Mouse (Mus musculus) hindbrain, embryonic 14.5 days (tissue): Measurements from ENCODE around the gene Krt8. TPM values are rescaled to one million over a fixed set of nuclear protein-coding genes. Genes with fewer than 3 reads are reported as not detected.

Source experiments
- ATAC-seq: fragments of 200-750 bp; cut with Nextera tagmentation; 2 replicates; pipeline ENCODE4 v1.8.0; 2017; ENCODE audit warnings: moderate number of reproducible peaks, mild to moderate bottlenecking, moderate TSS enrichment, moderate library complexity; ENCODE audit not compliant: low FRiP score
- DNase-seq: peaks from one replicate; pipeline ENCODE4 v3.0.0-alpha.2; 2015; ENCODE audit warnings: low spot score
- H3K27ac ChIP-seq: fragments of 300-500 bp; sonication (generic); 2 replicates; pipeline ENCODE4 v1.5.1; 2014; ENCODE audit warnings: mild to moderate bottlenecking, moderate library complexity
- H3K27me3 ChIP-seq: fragments of 300-500 bp; sonication (generic); 2 replicates; pipeline ENCODE4 v1.6.1; 2014; ENCODE audit warnings: mild to moderate bottlenecking, low read length, mixed read lengths; ENCODE audit not compliant: control insufficient read depth, insufficient read depth
- H3K36me3 ChIP-seq: fragments of 300-500 bp; sonication (generic); replicated peaks from 2 replicates; pipeline ENCODE4 v1.6.1; 2014; ENCODE audit not compliant: control insufficient read depth, insufficient read depth
- H3K4me1 ChIP-seq: fragments of 300-500 bp; sonication (generic); replicated peaks from 2 replicates; pipeline ENCODE4 v1.6.1; 2014; ENCODE audit warnings: antibody characterized with exemption, low read length, mixed read lengths; ENCODE audit not compliant: control insufficient read depth, insufficient read depth
- H3K4me2 ChIP-seq: fragments of 300-500 bp; sonication (generic); replicated peaks from 2 replicates; pipeline ENCODE4 v1.6.1; 2014; ENCODE audit warnings: mild to moderate bottlenecking, moderate library complexity
- H3K4me3 ChIP-seq: fragments of 300-500 bp; sonication (generic); replicated peaks from 2 replicates; pipeline ENCODE4 v1.5.1; 2014; ENCODE audit warnings: mild to moderate bottlenecking, low read length
- H3K9ac ChIP-seq: fragments of 300-500 bp; sonication (generic); 2 replicates; pipeline ENCODE4 v1.6.1; 2014
- H3K9me3 ChIP-seq: fragments of 300-500 bp; sonication (generic); 2 replicates; pipeline ENCODE4 v1.6.1; 2016; ENCODE audit warnings: low read length; ENCODE audit not compliant: control insufficient read depth
- WGBS: fragments of 180-500 bp; shearing (Covaris S2); extraction: QIAGEN DNeasy Blood & Tissue Kit; methylation state at CpG from one replicate; pipeline ENCODE4 v1.1.7; 2014; 5-methylcytosine and 5-hydroxymethylcytosine counted together
- polyA plus RNA-seq: library from polyadenylated mRNA; unstranded; fragments of >200 nt; fragmentation: Nextera tagmentation; extraction: Ambion mirVana; gene quantifications from 2 replicates; pipeline ENCODE4 v1.2.1, GENCODE M21; 2014

Krt8 gene
- polyA plus RNA-seq, 1 experiment from 2014 or later = 6.8 TPM

DNA sequence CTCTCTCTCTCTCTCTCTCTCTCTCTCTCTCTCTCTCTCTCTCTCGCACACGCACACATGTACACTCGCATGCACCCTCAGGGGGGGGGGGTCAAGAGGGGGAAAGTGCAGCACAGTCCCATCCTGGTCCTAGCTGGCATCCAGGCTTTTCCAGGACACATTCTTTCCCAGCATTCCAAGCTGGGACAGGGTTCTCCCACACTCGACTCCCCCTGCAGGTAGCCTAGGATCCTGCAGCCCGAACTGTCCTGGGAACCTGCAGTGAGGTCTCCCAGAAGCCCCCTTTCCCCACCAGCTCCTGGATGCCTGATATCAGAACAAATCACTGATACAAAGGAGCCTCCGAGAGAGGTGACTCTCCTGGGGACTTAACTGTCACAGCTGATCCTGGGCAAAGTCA lies 33.7 kb downstream of the Krt8 start:
- no peak overlapping the region for H3K27ac ChIP-seq
- no peak overlapping the region for H3K4me3 ChIP-seq
- H3K4me1 ChIP-seq = no peaks in the 10 kb centered on the region
- H3K4me2 ChIP-seq = no peak overlapping the region
- WGBS = 8% methylated on average over 3 of the region's 6 CpGs
- no peaks in the 10 kb centered on the region for H3K36me3 ChIP-seq
- no peak for ATAC-seq
- H3K9me3 ChIP-seq = no peaks in the 10 kb centered on the region
- H3K9ac ChIP-seq = no peak overlapping the region
- no peaks in the 10 kb centered on the region for H3K27me3 ChIP-seq
- DNase-seq = peak; percentile 69

DNA sequence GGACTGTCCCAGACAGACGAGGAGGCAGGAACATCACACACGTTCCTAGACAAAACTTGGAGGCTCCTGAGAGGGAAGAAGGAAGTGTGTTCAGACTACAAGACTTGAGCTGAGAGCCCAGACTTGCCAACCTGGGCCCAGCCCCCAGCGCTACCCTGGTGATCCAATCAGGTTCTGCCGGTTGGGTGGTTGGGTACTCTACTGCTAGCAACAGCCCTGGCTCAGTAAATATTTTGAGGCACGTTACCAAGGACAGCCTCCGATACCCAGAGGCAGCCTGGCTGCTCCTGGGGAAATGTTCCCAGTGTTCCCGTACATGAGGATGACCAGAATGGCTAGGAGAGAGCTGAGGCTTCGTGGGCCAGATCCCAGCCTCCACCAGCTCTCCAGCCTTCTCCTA lies 37.5 kb downstream of the Krt8 start:
- 82% methylated on average over 8 of the region's 8 CpGs for WGBS
- H3K4me1 ChIP-seq = no peaks in the 10 kb centered on the region
- no peak overlapping the region for H3K27ac ChIP-seq
- no peak overlapping the region for H3K4me2 ChIP-seq
- DNase-seq (no peak), ATAC-seq (no peak)
- no peak overlapping the region for H3K9ac ChIP-seq
- H3K9me3 ChIP-seq = no peaks in the 10 kb centered on the region
- H3K27me3 ChIP-seq = no peaks in the 10 kb centered on the region
- no peaks in the 10 kb centered on the region for H3K36me3 ChIP-seq
- H3K4me3 ChIP-seq = no peak overlapping the region

DNA sequence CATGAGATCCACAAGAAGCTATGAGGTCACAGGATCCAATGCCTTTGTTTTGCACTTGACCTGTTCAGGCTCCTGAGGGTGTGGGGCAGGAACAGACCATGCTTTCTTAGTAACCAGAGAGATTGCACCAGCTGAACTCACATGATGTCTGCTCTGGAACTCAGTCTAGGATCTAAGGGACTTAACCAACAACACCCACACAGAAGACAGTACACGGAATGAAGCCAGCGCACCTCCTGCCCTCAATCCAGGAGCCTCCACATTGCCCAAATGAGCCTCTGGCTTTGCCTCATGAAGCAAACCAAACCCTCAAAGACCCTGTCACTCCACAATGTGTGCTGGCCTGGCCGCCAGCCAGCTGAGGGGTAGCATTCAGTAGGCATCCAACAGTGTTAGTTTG lies 45.4 kb downstream of the Krt8 start:
- Histone ChIP-seq H3K4me2 (no peak overlapping the region), H3K4me1 (no peaks in the 10 kb centered on the region), H3K9ac (no peak overlapping the region), H3K9me3 (no peaks in the 10 kb centered on the region), H3K4me3 (no peak overlapping the region), H3K27me3 (no peaks in the 10 kb centered on the region), H3K27ac (no peak overlapping the region), H3K36me3 (no peaks in the 10 kb centered on the region)
- 88% methylated on average over 3 of the region's 3 CpGs for WGBS
- ATAC-seq (no peak), DNase-seq (no peak)

DNA sequence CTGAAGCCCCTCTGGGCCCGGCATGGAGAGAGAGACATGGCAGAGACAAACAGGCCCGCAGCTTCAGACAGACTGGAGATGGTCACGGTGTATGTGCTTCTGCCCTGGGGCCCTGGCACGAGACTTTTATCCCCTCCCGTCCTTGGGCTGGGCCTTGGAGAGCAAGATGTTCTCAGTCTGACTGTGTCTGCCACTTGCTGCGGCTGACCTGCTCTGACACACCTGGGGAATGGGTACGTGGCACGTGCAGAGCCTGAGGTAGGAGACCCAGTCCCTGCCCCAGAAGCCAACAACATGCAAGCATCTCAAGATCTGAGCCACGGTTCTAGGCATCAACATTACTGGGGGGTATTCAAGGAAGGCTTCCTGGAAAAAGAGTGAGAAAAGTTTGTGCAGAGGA lies 50.1 kb downstream of the Krt8 start, which contains the start of gene Krt78:
Gene Krt78, minus strand, starts transcription at position 101 of the 400 bp plus-strand sequence.
- Histone ChIP-seq H3K9me3 (no peaks in the 10 kb centered on the region), H3K4me3 (no peak within 1 kb of the TSS), H3K27ac (no peak within 1 kb of the TSS), H3K36me3 (no peaks in the 10 kb centered on the region), H3K4me1 (no peaks in the 10 kb centered on the region), H3K4me2 (no peak within 1 kb of the TSS), H3K27me3 (no peaks in the 10 kb centered on the region), H3K9ac (no peak within 1 kb of the TSS)
- 82% methylated on average over 9 of the region's 9 CpGs for WGBS
- DNase-seq (no peak), ATAC-seq (no peak)

DNA sequence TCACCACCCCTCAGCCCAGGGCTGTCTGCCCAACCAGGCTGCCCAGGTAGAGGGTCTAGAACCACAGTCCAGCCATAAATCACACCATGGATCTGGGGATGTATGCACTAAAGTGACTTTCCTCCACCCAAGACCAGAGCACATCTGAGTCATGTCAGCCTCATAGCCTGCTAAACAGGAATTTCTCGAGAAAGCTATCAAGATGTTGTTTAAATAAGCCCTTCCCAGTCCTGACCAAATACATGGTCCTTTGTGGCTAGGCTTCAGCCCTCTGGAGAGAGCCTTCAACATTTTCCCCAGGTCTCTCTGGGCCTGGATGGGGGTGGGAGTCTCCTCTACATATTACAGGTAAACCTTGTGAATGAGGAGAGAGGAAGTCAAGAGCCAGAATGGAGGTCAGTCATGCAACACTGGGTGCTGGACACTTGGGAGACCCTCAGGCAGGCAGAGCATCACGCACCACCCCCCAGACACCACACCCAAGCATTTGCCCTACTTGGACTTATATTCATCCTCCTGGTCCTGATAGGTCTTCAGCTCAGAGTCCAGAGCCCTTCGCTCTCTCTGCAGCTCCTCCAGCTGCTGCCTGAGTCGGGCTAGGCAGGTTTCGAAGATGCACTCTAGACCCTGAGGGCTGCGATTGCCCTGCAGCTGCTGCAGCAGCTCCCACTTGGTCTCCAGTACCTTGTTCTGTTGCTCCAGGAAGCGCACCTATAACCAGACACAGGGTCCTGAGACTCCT lies 51.4 kb downstream of the Krt8 start:
- Histone ChIP-seq H3K9ac (no peak overlapping the region), H3K4me1 (no peaks in the 10 kb centered on the region), H3K4me2 (no peak overlapping the region), H3K27ac (no peak overlapping the region), H3K9me3 (no peaks in the 10 kb centered on the region), H3K36me3 (no peaks in the 10 kb centered on the region), H3K4me3 (no peak overlapping the region), H3K27me3 (no peaks in the 10 kb centered on the region)
- no peak for DNase-seq
- WGBS = 93% methylated on average over 7 of the region's 7 CpGs
- no peak for ATAC-seq

Other genes with a start within 250 kb of the Krt8 start
- not detected in 2 replicates for gene Krt72, start 218.0 kb downstream of the Krt8 start, polyA plus RNA-seq
- gene Krt73, start 202.1 kb downstream of the Krt8 start, polyA plus RNA-seq = 0.52 and 0.68 TPM in 2 replicates
- gene Krt2, start 186.3 kb downstream of the Krt8 start, polyA plus RNA-seq = not detected in 2 replicates
- 11.9 and 12.2 TPM in 2 replicates for gene Krt1, start 153.7 kb downstream of the Krt8 start, polyA plus RNA-seq
- gene Krt77, start 134.8 kb downstream of the Krt8 start, polyA plus RNA-seq = 0.20 and 0.21 TPM in 2 replicates
- gene Krt76, start 111.6 kb downstream of the Krt8 start, polyA plus RNA-seq = not detected in 2 replicates
- gene Krt4, start 79.7 kb downstream of the Krt8 start, polyA plus RNA-seq = not detected in 2 replicates
- gene Krt79, start 64.2 kb downstream of the Krt8 start, polyA plus RNA-seq = 0.29 TPM in 1 of 2 replicates, not detected in the other
- 0.07 TPM in 1 of 2 replicates, not detected in the other for gene Krt78, start 50.2 kb downstream of the Krt8 start, polyA plus RNA-seq
- gene Krt18, start 23.7 kb upstream of the Krt8 start, polyA plus RNA-seq = 8.6 and 15.7 TPM in 2 replicates
- gene Eif4b, start 69.3 kb upstream of the Krt8 start, polyA plus RNA-seq = 83.6 and 93.2 TPM in 2 replicates
- gene Tns2, start 95.9 kb upstream of the Krt8 start, polyA plus RNA-seq = 9.9 and 10.4 TPM in 2 replicates
- gene Spryd3, start 131.8 kb upstream of the Krt8 start, polyA plus RNA-seq = 54.8 and 62.4 TPM in 2 replicates
- gene Igfbp6, start 139.9 kb upstream of the Krt8 start, polyA plus RNA-seq = 1.8 and 1.9 TPM in 2 replicates
- gene Soat2, start 146.0 kb upstream of the Krt8 start, polyA plus RNA-seq = 0.13 TPM in 1 of 2 replicates, not detected in the other
- 45.4 and 47.1 TPM in 2 replicates for gene Zfp740, start 198.8 kb upstream of the Krt8 start, polyA plus RNA-seq
- 27.5 and 33.3 TPM in 2 replicates for gene Csad, start 200.2 kb upstream of the Krt8 start, polyA plus RNA-seq
- 0.22 and 1.1 TPM in 2 replicates for gene Itgb7, start 227.5 kb upstream of the Krt8 start, polyA plus RNA-seq